Mouse (Mus musculus) cerebellum, postnatal 14 days (tissue): ENCODE data around the gene Osgep.
"Not testable (repeated sequence)": the region's sequence is repeated elsewhere in the genome, so short reads cannot be mapped to it uniquely, and the experiment has no call there.

ENCODE experiments used
- DNase-seq, 2 experiments: peaks; one replicate each; pipeline ENCODE4 v3.0.0; 2021; ENCODE audit warnings: mixed read lengths in 2 of 2

The Osgep gene

GRCm38 (mm10) chr14:50876236-50876950 is 48.3 kb downstream of the Osgep start:
- no peak for DNase-seq

DNA sequence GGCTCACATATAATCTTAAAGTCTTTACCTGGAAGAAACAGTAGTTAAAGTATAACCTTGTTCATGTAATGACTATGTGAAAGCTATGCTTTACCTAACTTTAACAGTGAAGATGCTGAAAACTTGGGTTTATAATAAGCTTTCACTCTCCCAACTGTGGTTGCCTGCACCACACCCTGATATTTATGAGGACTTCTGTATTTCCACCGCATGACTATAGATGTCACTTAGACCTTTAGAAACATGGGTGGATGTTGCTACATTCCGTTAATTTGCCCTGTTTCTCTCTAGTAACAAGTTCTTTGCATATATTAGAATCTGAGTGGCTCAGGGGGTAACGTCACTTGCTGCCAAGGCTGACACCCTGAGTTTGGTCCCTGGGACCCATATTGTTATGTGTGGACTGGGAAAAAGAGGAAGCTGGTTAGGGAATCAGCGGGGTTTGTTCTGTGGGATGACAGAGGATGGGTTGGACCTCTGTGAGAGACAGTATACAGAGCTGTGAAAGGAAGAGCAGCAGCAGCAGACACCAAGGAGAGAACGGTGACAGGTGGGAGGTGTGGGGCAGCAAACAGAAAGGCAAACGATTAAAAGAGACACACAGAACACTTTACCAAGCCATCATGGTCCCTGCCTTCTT is 49.0 kb downstream of the Osgep start:
- no peak for DNase-seq

DNA sequence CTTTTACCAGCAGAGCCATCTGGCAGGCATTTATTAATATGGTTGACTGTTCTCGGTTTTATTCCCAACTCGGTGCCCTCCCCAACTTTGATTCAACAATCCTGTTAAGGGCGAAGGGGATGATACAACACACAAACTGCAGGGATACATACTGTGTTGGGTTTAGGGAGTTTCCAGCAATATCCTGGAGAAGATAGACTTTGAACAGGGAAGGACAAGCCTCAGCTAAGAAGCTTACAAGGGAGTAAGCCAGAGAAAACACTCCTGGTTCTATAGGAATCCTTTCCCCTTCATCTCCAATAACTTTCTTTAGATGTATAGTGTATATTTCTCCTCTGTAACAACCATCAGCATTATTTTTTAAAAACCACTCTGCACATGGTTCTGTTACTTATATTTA is 49.5 kb downstream of the Osgep start:
- DNase-seq, result no peak

DNA sequence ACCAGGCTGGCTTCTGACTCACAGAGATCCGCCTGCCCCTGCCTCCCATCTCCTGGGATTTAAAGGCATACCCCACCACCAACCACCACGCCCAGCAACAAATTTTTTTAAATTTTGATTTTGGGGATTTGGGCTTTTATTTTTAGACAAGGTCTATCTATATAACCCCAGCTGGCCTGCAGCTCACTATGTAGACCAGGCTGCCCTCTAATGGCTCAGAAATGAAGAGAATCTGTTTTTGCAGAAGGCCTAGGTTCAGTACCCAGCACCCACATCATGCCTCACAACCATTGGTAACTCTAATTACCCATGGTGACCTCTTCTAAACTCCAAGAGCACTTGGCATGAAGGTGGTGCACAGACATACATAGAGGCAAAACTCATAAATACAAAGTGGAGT is 53.4 kb downstream of the Osgep start:
- peak in 1 of 2 experiments; percentile 5 for DNase-seq

- DNase-seq, result no peak
Observed at GRCm38 (mm10) chr14:50870805-50871143, 53.9 kb downstream of the Osgep start.

DNA sequence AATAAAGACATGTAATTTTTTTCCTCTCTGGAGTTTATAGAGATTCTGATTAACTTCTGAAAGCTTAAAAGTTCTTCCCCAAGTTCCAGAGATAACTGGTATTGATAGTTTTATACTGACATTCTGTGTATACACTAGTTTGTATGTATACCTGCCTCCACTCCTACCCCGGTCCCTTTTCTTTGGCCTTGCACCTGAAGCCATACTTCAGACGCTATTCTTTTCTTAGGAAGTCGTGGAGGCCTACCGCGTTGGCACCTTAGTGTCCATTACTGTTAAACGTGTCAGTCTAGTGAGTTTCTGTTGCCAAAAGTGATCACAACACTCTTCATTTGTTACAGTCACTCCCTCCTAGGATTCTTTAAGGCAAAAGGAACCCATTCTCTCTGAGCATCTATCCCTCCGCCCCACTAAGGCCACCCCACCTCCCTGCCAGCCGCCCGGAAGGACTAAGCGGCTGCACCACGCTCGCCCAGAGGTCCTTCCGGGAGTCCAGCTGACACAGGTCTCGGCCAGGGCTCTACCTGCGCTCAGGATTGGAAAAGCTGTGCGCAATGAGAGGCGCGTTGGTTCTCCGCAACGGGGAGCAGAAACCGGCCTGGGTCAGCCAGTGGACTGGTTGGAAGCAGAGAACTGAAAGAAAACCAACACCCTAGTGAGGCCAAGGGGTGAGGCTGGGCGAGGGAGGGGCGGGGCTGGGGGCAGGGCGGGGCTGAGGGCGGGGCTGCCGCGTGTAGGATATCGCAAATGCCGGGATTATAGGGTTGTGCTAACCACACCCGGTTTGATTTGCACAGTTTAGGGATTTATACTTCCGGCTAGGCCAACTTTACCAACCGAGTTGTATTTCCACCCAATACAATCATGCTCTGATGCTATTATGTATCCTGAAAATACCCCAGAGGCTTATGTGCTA is 54.5 kb downstream of the Osgep start, which contains the start of gene Tep1:
Tep1 (minus strand) TSS at position 672 of the 916 bp plus-strand sequence.
- peak; percentile 80 to 85 for DNase-seq

DNA sequence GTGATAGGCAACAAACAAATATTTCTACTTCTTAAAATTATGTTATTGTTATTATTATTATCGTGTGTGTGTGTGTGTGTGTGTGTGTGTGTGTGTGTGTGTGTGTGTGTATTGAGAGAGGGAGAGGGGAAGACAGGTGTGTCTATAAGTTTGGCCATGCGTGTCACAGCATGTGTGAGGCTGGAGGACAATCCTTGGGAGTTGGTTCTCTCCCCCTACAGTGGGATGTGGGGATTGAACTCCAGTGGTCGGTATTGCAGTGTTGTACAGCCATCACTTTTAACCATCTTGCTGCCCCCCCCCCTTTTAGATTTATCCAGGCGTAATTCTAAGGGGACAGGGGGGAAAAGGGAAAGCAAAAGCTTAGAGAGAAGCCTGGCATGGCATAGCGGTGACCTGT is 56.0 kb downstream of the Osgep start:
- DNase-seq, result no peak

- no peak for DNase-seq
Observed at GRCm38 (mm10) chr14:50868211-50868610, 56.5 kb downstream of the Osgep start.

DNA sequence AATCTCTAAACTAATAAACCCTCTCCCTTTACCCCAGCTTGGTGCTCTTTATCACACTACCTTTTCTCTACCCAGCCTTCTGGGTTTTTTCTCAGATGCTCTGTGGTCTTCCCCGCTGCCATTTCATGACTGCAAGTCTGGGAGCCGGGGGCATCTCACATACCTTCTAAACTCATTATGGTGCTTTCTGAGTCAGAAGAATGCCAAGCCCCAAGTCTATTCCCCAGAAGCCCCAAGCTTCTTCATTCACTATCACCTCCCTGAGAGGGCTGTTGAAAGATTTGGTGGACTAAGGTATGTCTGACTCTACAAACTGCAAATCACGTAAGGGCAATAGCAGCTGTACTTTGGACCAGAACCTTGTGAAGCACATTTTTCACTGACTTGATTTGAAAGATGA is 57.7 kb downstream of the Osgep start:
- no peak for DNase-seq

GRCm38 (mm10) chr14:50865005-50865404 is 59.7 kb downstream of the Osgep start:
- not testable (repeated sequence) for DNase-seq

DNA sequence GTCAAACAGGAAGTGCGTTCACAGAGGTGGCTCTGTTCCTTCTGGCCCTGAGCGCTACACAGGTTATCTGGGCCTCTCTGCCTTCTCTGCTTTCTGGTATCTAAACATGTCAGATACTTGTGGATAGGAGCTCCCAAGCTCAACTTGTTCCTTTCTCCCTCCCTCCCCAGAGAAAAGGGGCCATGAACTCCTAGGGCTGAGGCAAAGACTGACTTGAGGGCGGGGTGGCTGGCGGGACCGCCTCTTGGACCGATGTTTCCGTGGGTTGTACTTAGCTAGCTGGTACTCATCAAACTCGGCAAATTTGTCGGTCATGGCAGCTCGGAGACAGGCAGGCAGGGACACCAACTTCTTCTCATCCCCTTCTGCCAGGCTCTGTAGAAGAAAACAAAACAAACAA is 62.1 kb downstream of the Osgep start:
- no peak for DNase-seq
